Mouse (Mus musculus): Measurements from ENCODE around the gene Zwilch. TPM values are rescaled to one million over a fixed set of nuclear protein-coding genes. Genes with fewer than 3 reads are reported as not detected.

Gene Zwilch
- total RNA-seq (2014; rRNA removed) (5.8 and 8.9 TPM in 2 replicates), polyA plus RNA-seq (2015; fragmentation: Nextera tagmentation; extraction: Ambion mirVana) (1.3 and 2.0 TPM in 2 replicates)

GRCm38 (mm10) chr9:64172816-64173665, at the start of gene Zwilch, which contains the start of gene Rpl4:
Zwilch (minus strand) TSS chr9:64173104.
Rpl4 (plus strand) TSS chr9:64173375.
- peak; percentile 94 for DNase-seq
- peak within 1 kb of the TSS; percentile 84 for H3K4me3 ChIP-seq (ENCODE audit: low read depth, low read length)
- peak within 1 kb of the TSS; percentile 82 for H3K27ac ChIP-seq (ENCODE audit: low read depth, low read length)
- peaks cover 31% of the 10 kb centered on the region for H3K36me3 ChIP-seq (ENCODE audit: insufficient read depth)
- no peaks in the 10 kb centered on the region for H3K9me3 ChIP-seq (ENCODE audit: low read length)
- H3K27me3 ChIP-seq (ENCODE audit: insufficient read depth, low read length), result no peaks in the 10 kb centered on the region
- H3K9ac ChIP-seq, result peak within 1 kb of the TSS; percentile 80
- peak; percentile 57 for TF ChIP-seq CTCF (IDR thresholded peaks at IDR 0.05; ENCODE audit: low read depth)
- WGBS, result under 1% methylated on average over 42 of the region's 42 CpGs
- ATAC-seq, result peak; percentile 89
- H3K4me2 ChIP-seq (ENCODE audit: low read depth), result peak within 1 kb of the TSS; percentile 75
- peaks cover 8% of the 10 kb centered on the region; the same call in 1 of the 2 replicates for H3K4me1 ChIP-seq (ENCODE audit: insufficient read depth)

GRCm38 (mm10) chr9:64222098-64222497, 49.2 kb upstream of the Zwilch start:
- no peak for TF ChIP-seq CTCF (IDR thresholded peaks at IDR 0.05; ENCODE audit: low read depth)
- no peak overlapping the region for H3K27ac ChIP-seq (ENCODE audit: low read depth, low read length)
- no peak for ATAC-seq
- H3K9ac ChIP-seq, result no peak overlapping the region
- no peak overlapping the region for H3K4me3 ChIP-seq (ENCODE audit: low read depth, low read length)
- H3K27me3 ChIP-seq (ENCODE audit: insufficient read depth, low read length), result no peaks in the 10 kb centered on the region
- no peaks in the 10 kb centered on the region for H3K4me1 ChIP-seq (ENCODE audit: insufficient read depth)
- no peak overlapping the region for H3K4me2 ChIP-seq (ENCODE audit: low read depth)
- no peaks in the 10 kb centered on the region for H3K9me3 ChIP-seq (ENCODE audit: low read length)
- H3K36me3 ChIP-seq (ENCODE audit: insufficient read depth), result no peaks in the 10 kb centered on the region
- 65% methylated on average over 2 of the region's 2 CpGs for WGBS
- no peak for DNase-seq

- Histone ChIP-seq H3K9me3 (ENCODE audit: low read length) (no peaks in the 10 kb centered on the region), H3K9ac (no peak overlapping the region), H3K36me3 (ENCODE audit: insufficient read depth) (no peaks in the 10 kb centered on the region), H3K4me3 (ENCODE audit: low read depth, low read length) (no peak overlapping the region), H3K27ac (ENCODE audit: low read depth, low read length) (no peak overlapping the region), H3K4me2 (ENCODE audit: low read depth) (no peak overlapping the region), H3K27me3 (ENCODE audit: insufficient read depth, low read length) (no peaks in the 10 kb centered on the region), H3K4me1 (ENCODE audit: insufficient read depth) (no peaks in the 10 kb centered on the region)
- WGBS, result 86% methylated on average over 3 of the region's 4 CpGs
- DNase-seq, result no peak
- no peak for TF ChIP-seq CTCF (IDR thresholded peaks at IDR 0.05; ENCODE audit: low read depth)
- ATAC-seq, result no peak
Observed at GRCm38 (mm10) chr9:64221480-64221879, 48.6 kb upstream of the Zwilch start.

GRCm38 (mm10) chr9:64220603-64221002, 47.7 kb upstream of the Zwilch start:
- DNase-seq (no peak), ATAC-seq (no peak)

DNA sequence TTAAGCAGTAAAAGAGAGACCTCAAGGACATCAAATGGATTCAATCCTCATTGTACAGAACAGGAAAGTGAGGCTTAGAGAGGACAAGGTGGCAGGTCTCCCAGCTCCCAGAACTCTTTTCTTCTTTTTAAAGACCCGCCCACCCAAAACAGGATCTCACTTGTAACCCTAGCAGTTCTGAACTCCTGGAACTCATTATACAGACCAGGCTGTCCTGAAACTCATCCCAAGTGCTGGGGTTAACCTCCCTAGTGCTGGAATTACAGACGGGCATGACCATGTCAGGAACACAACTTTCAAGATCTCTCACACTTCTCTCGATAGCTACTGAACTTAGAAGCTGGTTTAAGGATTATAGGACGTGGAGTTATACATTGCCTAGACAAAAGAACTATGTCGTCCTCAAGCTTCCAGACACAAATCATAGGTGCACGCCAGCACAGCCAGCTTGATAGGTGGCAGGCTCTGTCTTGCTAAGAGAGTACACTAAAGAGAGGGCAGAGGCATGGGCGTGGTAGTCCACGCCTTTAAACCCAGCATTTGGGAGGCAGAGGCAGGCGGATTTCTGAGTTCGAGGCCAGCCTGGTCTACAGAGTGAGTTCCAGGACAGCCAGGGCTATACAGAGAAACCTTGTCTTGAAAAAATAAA, 47.0 kb upstream of the Zwilch start:
- no peak overlapping the region for H3K4me3 ChIP-seq (ENCODE audit: low read depth, low read length)
- H3K4me2 ChIP-seq (ENCODE audit: low read depth), result no peak overlapping the region
- H3K9me3 ChIP-seq (ENCODE audit: low read length), result no peaks in the 10 kb centered on the region
- TF ChIP-seq CTCF (IDR thresholded peaks at IDR 0.05; ENCODE audit: low read depth), result no peak
- no peaks in the 10 kb centered on the region for H3K4me1 ChIP-seq (ENCODE audit: insufficient read depth)
- H3K27me3 ChIP-seq (ENCODE audit: insufficient read depth, low read length), result no peaks in the 10 kb centered on the region
- no peak overlapping the region for H3K9ac ChIP-seq
- WGBS, result 84% methylated on average over 10 of the region's 10 CpGs
- ATAC-seq (no peak), DNase-seq (no peak)
- H3K36me3 ChIP-seq (ENCODE audit: insufficient read depth), result no peaks in the 10 kb centered on the region
- no peak overlapping the region for H3K27ac ChIP-seq (ENCODE audit: low read depth, low read length)

More at GRCm38 (mm10) chr9:64220603-64221002, 47.7 kb upstream of the Zwilch start:
- no peak overlapping the region for H3K9ac ChIP-seq
- no peaks in the 10 kb centered on the region for H3K36me3 ChIP-seq (ENCODE audit: insufficient read depth)
- no peaks in the 10 kb centered on the region for H3K4me1 ChIP-seq (ENCODE audit: insufficient read depth)
- no peak overlapping the region for H3K4me2 ChIP-seq (ENCODE audit: low read depth)
- no peaks in the 10 kb centered on the region for H3K9me3 ChIP-seq (ENCODE audit: low read length)
- whole genome bisulfite sequencing, result 67% methylated on average over 1 of the region's 1 CpGs
- H3K4me3 ChIP-seq (ENCODE audit: low read depth, low read length), result no peak overlapping the region
- H3K27me3 ChIP-seq (ENCODE audit: insufficient read depth, low read length), result no peaks in the 10 kb centered on the region
- H3K27ac ChIP-seq (ENCODE audit: low read depth, low read length), result no peak overlapping the region
- no peak for TF ChIP-seq CTCF (IDR thresholded peaks at IDR 0.05; ENCODE audit: low read depth)

- Histone ChIP-seq H3K27ac (ENCODE audit: low read depth, low read length) (no peak overlapping the region), H3K4me1 (ENCODE audit: insufficient read depth) (no peaks in the 10 kb centered on the region), H3K4me3 (ENCODE audit: low read depth, low read length) (no peak overlapping the region), H3K36me3 (ENCODE audit: insufficient read depth) (no peaks in the 10 kb centered on the region), H3K27me3 (ENCODE audit: insufficient read depth, low read length) (no peaks in the 10 kb centered on the region), H3K4me2 (ENCODE audit: low read depth) (no peak overlapping the region), H3K9me3 (ENCODE audit: low read length) (no peaks in the 10 kb centered on the region), H3K9ac (no peak overlapping the region)
- ATAC-seq (no peak), DNase-seq (no peak)
- WGBS, result 27% methylated on average over 1 of the region's 1 CpGs
- no peak for TF ChIP-seq CTCF (IDR thresholded peaks at IDR 0.05; ENCODE audit: low read depth)
Observed at GRCm38 (mm10) chr9:64219305-64219704, 46.4 kb upstream of the Zwilch start.

GRCm38 (mm10) chr9:64217887-64218286, 45.0 kb upstream of the Zwilch start:
- TF ChIP-seq CTCF (IDR thresholded peaks at IDR 0.05; ENCODE audit: low read depth), result no peak
- no peak overlapping the region for H3K27ac ChIP-seq (ENCODE audit: low read depth, low read length)
- ATAC-seq (no peak), DNase-seq (no peak)
- no peaks in the 10 kb centered on the region for H3K4me1 ChIP-seq (ENCODE audit: insufficient read depth)
- H3K4me3 ChIP-seq (ENCODE audit: low read depth, low read length), result no peak overlapping the region
- H3K4me2 ChIP-seq (ENCODE audit: low read depth), result no peak overlapping the region
- no peak overlapping the region for H3K9ac ChIP-seq
- H3K36me3 ChIP-seq (ENCODE audit: insufficient read depth), result no peaks in the 10 kb centered on the region
- H3K27me3 ChIP-seq (ENCODE audit: insufficient read depth, low read length), result no peaks in the 10 kb centered on the region
- no peaks in the 10 kb centered on the region for H3K9me3 ChIP-seq (ENCODE audit: low read length)

Measured in forebrain, postnatal 0 days (tissue).